In the genomic region with DNA sequence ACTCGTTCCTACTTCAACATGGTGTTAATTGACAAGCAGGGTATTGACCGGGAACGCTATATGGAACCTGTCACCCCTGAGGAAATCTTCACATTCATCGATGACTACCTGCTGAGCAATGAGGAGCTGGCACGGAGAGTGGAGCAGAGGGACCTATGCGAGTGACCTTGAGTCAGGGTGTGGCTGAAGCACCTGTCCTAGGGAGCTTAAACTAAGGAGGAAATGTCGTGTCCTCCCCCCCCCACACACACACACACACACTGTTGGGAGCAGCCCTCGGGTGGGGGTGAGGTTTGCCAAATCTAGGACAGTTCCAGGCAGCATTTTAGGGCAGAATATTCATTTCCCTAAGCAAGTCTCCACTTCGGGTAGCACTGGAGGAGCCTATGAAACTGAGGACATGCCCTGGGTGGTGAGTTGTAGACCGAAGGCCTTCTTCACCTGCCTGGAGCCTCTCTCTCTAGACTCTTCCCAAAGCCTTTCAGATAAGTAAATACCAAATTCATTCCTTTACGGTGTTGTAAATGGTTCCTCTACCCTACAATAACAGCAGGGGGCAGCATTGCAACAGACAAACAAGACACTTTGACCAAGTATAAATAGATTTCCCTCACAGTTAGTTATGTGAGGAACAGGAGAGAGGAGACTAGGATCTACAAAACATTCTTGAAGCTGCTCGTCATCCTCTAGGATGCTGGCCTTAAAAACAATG, we compare ENCODE assay signal across 8 mouse cellular contexts.
A peak's percentile ranks its signal among the peaks of the same experiment; 100 is the strongest.
DNase-seq lines count a peak whose midpoint lies in the region; ATAC-seq lines count a peak whose summit lies in the region.

No protein-coding gene starts in this region.

- peak; percentile 87 for ATAC-seq in frontal cortex, adult (ENCODE audit: low TSS enrichment)

- no peak for DNase-seq in frontal cortex, postnatal 10 days (ENCODE audit: low spot score in 2 of 2)
- DNase-seq in testis, postnatal 10 days (ENCODE audit: low spot score), result peak; percentile 44
- DNase-seq in testis, postnatal 14 days (ENCODE audit: low spot score), result no peak
- DNase-seq in embryo, embryonic 11.5 days (ENCODE audit: low read depth, low spot score), result peak; percentile 22
- DNase-seq in layer of hippocampus, adult 9-11 months, result peak; percentile 3
- DNase-seq in retina, adult 2 months (ENCODE audit: low read depth, low spot score), result peak; percentile 16
- no peak for DNase-seq in ovary, postnatal 10 days (ENCODE audit: low spot score)

Comparison
In these comparisons a context has a peak if more than half of its experiments do, and no peak if none do; other contexts are left out.
1. DNase-seq: peak in testis, postnatal 10 days (single experiment), embryo, embryonic 11.5 days (single experiment), layer of hippocampus, adult 9-11 months (single experiment) and retina, adult 2 months (single experiment); none in frontal cortex, postnatal 10 days (0 of 2), testis, postnatal 14 days (single experiment) and ovary, postnatal 10 days (single experiment).